Mouse (Mus musculus): Measurements from ENCODE around the gene Exoc4. TPM values are rescaled to one million over a fixed set of nuclear protein-coding genes. Genes with fewer than 3 reads are reported as not detected.
A peak's percentile ranks its signal among the peaks of the same experiment; 100 is the strongest.

Exoc4 gene
- total RNA-seq, 1 experiment from 2014 or later: 80.9 TPM

GRCm38 (mm10) chr6:33977448-33977847 is 728.6 kb downstream of the Exoc4 start:
- no peak for ATAC-seq (replicated peaks in 1 of 2; ENCODE audit: insufficient read depth in 1 of 2, low FRiP score in 2 of 2, low TSS enrichment in 1 of 2, low read depth in 1 of 2, poor library complexity in 2 of 2, severe bottlenecking in 2 of 2)

- ATAC-seq (replicated peaks in 1 of 2; ENCODE audit: insufficient read depth in 1 of 2, low FRiP score in 2 of 2, low TSS enrichment in 1 of 2, low read depth in 1 of 2, poor library complexity in 2 of 2, severe bottlenecking in 2 of 2): no peak
Measured at GRCm38 (mm10) chr6:33977880-33978279, 729.0 kb downstream of the Exoc4 start.

- ATAC-seq (replicated peaks in 1 of 2; ENCODE audit: insufficient read depth in 1 of 2, low FRiP score in 2 of 2, low TSS enrichment in 1 of 2, low read depth in 1 of 2, poor library complexity in 2 of 2, severe bottlenecking in 2 of 2): peak in 1 of 2 experiments; percentile 48; a peak in 1 of 4 replicates
Measured at GRCm38 (mm10) chr6:33982709-33983108, 733.8 kb downstream of the Exoc4 start.

- ATAC-seq (replicated peaks in 1 of 2; ENCODE audit: insufficient read depth in 1 of 2, low FRiP score in 2 of 2, low TSS enrichment in 1 of 2, low read depth in 1 of 2, poor library complexity in 2 of 2, severe bottlenecking in 2 of 2): no peak
Measured at GRCm38 (mm10) chr6:33987132-33987531, 738.2 kb downstream of the Exoc4 start.

GRCm38 (mm10) chr6:33992213-33993034 is 743.5 kb downstream of the Exoc4 start:
- no peak for ATAC-seq (replicated peaks in 1 of 2; ENCODE audit: insufficient read depth in 1 of 2, low FRiP score in 2 of 2, low TSS enrichment in 1 of 2, low read depth in 1 of 2, poor library complexity in 2 of 2, severe bottlenecking in 2 of 2)

- ATAC-seq (replicated peaks in 1 of 2; ENCODE audit: insufficient read depth in 1 of 2, low FRiP score in 2 of 2, low TSS enrichment in 1 of 2, low read depth in 1 of 2, poor library complexity in 2 of 2, severe bottlenecking in 2 of 2): no peak
Measured at GRCm38 (mm10) chr6:33993842-33994241, 745.0 kb downstream of the Exoc4 start.

GRCm38 (mm10) chr6:33998590-33998989 is 749.7 kb downstream of the Exoc4 start:
- ATAC-seq (replicated peaks in 1 of 2; ENCODE audit: insufficient read depth in 1 of 2, low FRiP score in 2 of 2, low TSS enrichment in 1 of 2, low read depth in 1 of 2, poor library complexity in 2 of 2, severe bottlenecking in 2 of 2): no peak

GRCm38 (mm10) chr6:33999530-33999929 is 750.6 kb downstream of the Exoc4 start:
- ATAC-seq (replicated peaks in 1 of 2; ENCODE audit: insufficient read depth in 1 of 2, low FRiP score in 2 of 2, low TSS enrichment in 1 of 2, low read depth in 1 of 2, poor library complexity in 2 of 2, severe bottlenecking in 2 of 2): no peak

- peak; percentile 94 to 99 for ATAC-seq (replicated peaks in 1 of 2; ENCODE audit: insufficient read depth in 1 of 2, low FRiP score in 2 of 2, low TSS enrichment in 1 of 2, low read depth in 1 of 2, poor library complexity in 2 of 2, severe bottlenecking in 2 of 2)
Measured at GRCm38 (mm10) chr6:34000644-34001043, 751.8 kb downstream of the Exoc4 start.

GRCm38 (mm10) chr6:34003033-34003432 is 754.1 kb downstream of the Exoc4 start:
- no peak for ATAC-seq (replicated peaks in 1 of 2; ENCODE audit: insufficient read depth in 1 of 2, low FRiP score in 2 of 2, low TSS enrichment in 1 of 2, low read depth in 1 of 2, poor library complexity in 2 of 2, severe bottlenecking in 2 of 2)

- ATAC-seq (replicated peaks in 1 of 2; ENCODE audit: insufficient read depth in 1 of 2, low FRiP score in 2 of 2, low TSS enrichment in 1 of 2, low read depth in 1 of 2, poor library complexity in 2 of 2, severe bottlenecking in 2 of 2): no peak
Measured at GRCm38 (mm10) chr6:34013469-34013868, 764.6 kb downstream of the Exoc4 start.

Other genes starting within 250 kb of the Exoc4 start
- gene Chchd3, start 188.8 kb upstream of the Exoc4 start, total RNA-seq (2017): 160 and 225 TPM in 2 replicates

All from hematopoietic stem cell, adult 5-6 weeks (primary cell).